Comparison of ENCODE assay signal across 8 mouse cellular contexts in the genomic region with DNA sequence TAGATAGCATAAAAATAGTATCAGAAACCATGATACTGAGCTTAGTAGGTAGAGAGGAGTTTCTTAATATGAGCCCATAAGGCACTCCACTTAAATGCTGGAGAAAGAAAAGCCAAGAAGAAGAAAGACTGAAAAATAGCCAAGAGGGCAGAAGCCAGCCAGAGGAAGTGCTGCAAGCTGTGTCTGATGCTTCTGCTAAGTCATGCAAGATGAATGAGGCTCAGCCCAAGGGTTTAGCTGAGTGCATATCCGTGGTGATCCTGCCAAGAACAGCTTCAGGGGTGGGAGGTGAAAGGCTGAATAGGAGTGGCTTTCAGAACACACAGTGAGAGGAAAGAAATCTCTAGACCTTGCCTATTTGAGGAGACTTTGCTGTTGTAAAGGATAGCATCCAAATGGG.
DNase-seq lines count a peak whose midpoint lies in the region; ATAC-seq and TF ChIP-seq lines count a peak whose summit lies in the region.

No protein-coding gene starts in this region.

- no peaks in the 10 kb centered on the region; the same call in 1 of the 2 replicates for H3K36me3 ChIP-seq in midbrain, postnatal 0 days (ENCODE audit: insufficient read depth, low read length)
- H3K36me3 ChIP-seq in midbrain, embryonic 13.5 days = no peaks in the 10 kb centered on the region

- H3K4me3 ChIP-seq in midbrain, postnatal 0 days (ENCODE audit: low read depth, low read length) = no peak overlapping the region
- H3K4me3 ChIP-seq in midbrain, embryonic 13.5 days (replicated peaks) = no peak overlapping the region

- DNase-seq in cerebellum, adult 8-10 months = no peak
- DNase-seq in midbrain, postnatal 0 days (ENCODE audit: low spot score) = peak; percentile 80
- DNase-seq in gastrocnemius, postnatal 10 days = peak; percentile 9
- peak; percentile 63 to 80 for DNase-seq in kidney, postnatal 25 days
- peak; percentile 28 for DNase-seq in telencephalon, adult 2 months (ENCODE audit: low read depth, low spot score)

- H3K4me2 ChIP-seq in midbrain, postnatal 0 days (ENCODE audit: low read depth, low read length, poor library complexity, severe bottlenecking) = no peak overlapping the region
- no peak overlapping the region for H3K4me2 ChIP-seq in midbrain, embryonic 13.5 days (replicated peaks)

- ATAC-seq in cerebellum, adult (ENCODE audit: insufficient number of reproducible peaks, low FRiP score, low TSS enrichment) = peak; percentile 66; the same call in 1 of the 2 replicates
- no peak for ATAC-seq in midbrain, postnatal 0 days (ENCODE audit: low FRiP score)
- no peak for ATAC-seq in midbrain, embryonic 13.5 days
- no peak for ATAC-seq in CD4-positive, CD25-positive, alpha-beta regulatory T cell, adult 4 months

- H3K9me3 ChIP-seq in midbrain, postnatal 0 days (ENCODE audit: low read length) = no peaks in the 10 kb centered on the region
- H3K9me3 ChIP-seq in midbrain, embryonic 13.5 days = no peaks in the 10 kb centered on the region

- H3K4me1 ChIP-seq in midbrain, postnatal 0 days (ENCODE audit: insufficient read depth, low read length) = no peaks in the 10 kb centered on the region
- no peaks in the 10 kb centered on the region; the same call in 1 of the 2 replicates for H3K4me1 ChIP-seq in midbrain, embryonic 13.5 days (replicated peaks)

- H3K27ac ChIP-seq in midbrain, postnatal 0 days (ENCODE audit: low read depth, low read length) = no peak overlapping the region
- no peak overlapping the region for H3K27ac ChIP-seq in midbrain, embryonic 13.5 days

- WGBS in midbrain, postnatal 0 days = 0% methylated on average over 1 of the region's 1 CpGs
- WGBS in midbrain, embryonic 13.5 days = 4% methylated on average over 1 of the region's 1 CpGs

- H3K9ac ChIP-seq in midbrain, postnatal 0 days (replicated peaks; ENCODE audit: low read length, poor library complexity, severe bottlenecking) = no peak overlapping the region
- no peak overlapping the region for H3K9ac ChIP-seq in midbrain, embryonic 13.5 days (replicated peaks)

- TF ChIP-seq CTCF in midbrain, postnatal 0 days (IDR thresholded peaks at IDR 0.05) = no peak

- no peaks in the 10 kb centered on the region for H3K27me3 ChIP-seq in midbrain, postnatal 0 days (ENCODE audit: insufficient read depth, low read length)
- no peaks in the 10 kb centered on the region for H3K27me3 ChIP-seq in midbrain, embryonic 13.5 days
